Comparison of ENCODE assay signal across 21 mouse cellular contexts in the genomic region with DNA sequence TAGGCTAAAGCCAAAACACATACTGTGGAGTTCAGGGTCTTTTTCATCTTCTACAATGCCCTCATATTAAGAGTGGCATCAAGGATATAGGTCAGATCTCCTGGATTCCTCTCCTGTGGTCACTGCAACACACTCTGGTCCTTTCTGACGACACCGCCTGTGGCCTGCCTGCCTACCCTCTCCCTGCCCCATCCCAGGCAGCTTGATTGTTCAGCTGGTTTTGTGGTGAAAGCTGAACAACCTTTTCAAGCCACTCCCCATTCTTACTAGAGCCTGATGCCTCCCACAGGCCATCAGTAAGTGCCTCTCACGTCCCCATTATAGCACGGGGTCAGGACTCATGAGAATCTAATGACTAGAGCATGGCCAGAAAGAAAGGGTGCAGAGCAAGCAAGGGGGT.
"Had no signal": no experiment of that assay in that cellular context is flagged by ENCODE, and none has a peak within 500 bp of the region (broad histone marks: within the 10 kb centered on the region; RNA-seq: fewer than 3 reads in every experiment).

No protein-coding gene starts in this region.

- H3K9ac ChIP-seq: forebrain, postnatal 0 days; heart, embryonic 12.5 days; hindbrain, embryonic 13.5 days; hindbrain, embryonic 15.5 days; kidney, embryonic 15.5 days; limb, embryonic 13.5 days; limb, embryonic 15.5 days; liver, embryonic 12.5 days; liver, embryonic 14.5 days had no signal

- DNase-seq: forebrain, postnatal 0 days; gastrocnemius, postnatal 14 days; gastrocnemius, postnatal 36 days; heart, adult 18-20 months; heart, postnatal 14 days; heart, postnatal 36 days; kidney, adult 11 months; kidney, adult 2 months; kidney, postnatal 36 days; left cerebral cortex, postnatal 4 days had no signal

- H3K4me3 ChIP-seq: heart, embryonic 10.5 days; heart, embryonic 12.5 days; hindbrain, embryonic 13.5 days; hindbrain, embryonic 15.5 days; kidney, embryonic 15.5 days; limb, embryonic 13.5 days; limb, embryonic 15.5 days; liver, embryonic 12.5 days had no signal

- H3K4me2 ChIP-seq: heart, embryonic 12.5 days; hindbrain, embryonic 13.5 days; hindbrain, embryonic 15.5 days; kidney, embryonic 15.5 days; limb, embryonic 13.5 days; limb, embryonic 15.5 days; liver, embryonic 12.5 days had no signal

- H3K9me3 ChIP-seq: heart, embryonic 10.5 days; heart, embryonic 12.5 days; hindbrain, embryonic 13.5 days; hindbrain, embryonic 15.5 days; kidney, embryonic 15.5 days; limb, embryonic 13.5 days; limb, embryonic 15.5 days; liver, embryonic 12.5 days had no signal

- ATAC-seq: forebrain, postnatal 0 days; hindbrain, postnatal 0 days; intestine, embryonic 16.5 days; liver, embryonic 12.5 days had no signal

- H3K4me1 ChIP-seq: hindbrain, embryonic 15.5 days; limb, embryonic 13.5 days; limb, embryonic 15.5 days; liver, embryonic 12.5 days had no signal

- H3K27me3 ChIP-seq: heart, embryonic 12.5 days; hindbrain, embryonic 13.5 days; hindbrain, embryonic 15.5 days; kidney, embryonic 15.5 days; limb, embryonic 13.5 days; limb, embryonic 15.5 days; liver, embryonic 12.5 days had no signal

- H3K27ac ChIP-seq: heart, embryonic 10.5 days; hindbrain, embryonic 13.5 days; hindbrain, embryonic 15.5 days; hindbrain, postnatal 0 days; limb, embryonic 13.5 days; limb, embryonic 15.5 days; liver, embryonic 12.5 days; liver, embryonic 14.5 days had no signal
